Mouse (Mus musculus) cerebellum, postnatal 4 days (tissue): ENCODE results near the gene Thsd4.
"Not testable (repeated sequence)": the region's sequence is repeated elsewhere in the genome, so short reads cannot be mapped to it uniquely, and the experiment has no call there.

Experiments
- DNase-seq, 2 experiments: peaks; one replicate each; pipeline ENCODE4 v3.0.0; 2022; ENCODE audit warnings: low spot score in 2 of 2, mixed read lengths in 1 of 2

Thsd4 gene

GRCm38 (mm10) chr9:59945241-59945640, 576.6 kb downstream of the Thsd4 start:
- DNase-seq, result peak in 1 of 2 experiments; percentile 13

GRCm38 (mm10) chr9:59943826-59944225, 578.0 kb downstream of the Thsd4 start:
- DNase-seq, result no peak

GRCm38 (mm10) chr9:59942501-59943085, 579.3 kb downstream of the Thsd4 start:
- DNase-seq, result no peak

DNA sequence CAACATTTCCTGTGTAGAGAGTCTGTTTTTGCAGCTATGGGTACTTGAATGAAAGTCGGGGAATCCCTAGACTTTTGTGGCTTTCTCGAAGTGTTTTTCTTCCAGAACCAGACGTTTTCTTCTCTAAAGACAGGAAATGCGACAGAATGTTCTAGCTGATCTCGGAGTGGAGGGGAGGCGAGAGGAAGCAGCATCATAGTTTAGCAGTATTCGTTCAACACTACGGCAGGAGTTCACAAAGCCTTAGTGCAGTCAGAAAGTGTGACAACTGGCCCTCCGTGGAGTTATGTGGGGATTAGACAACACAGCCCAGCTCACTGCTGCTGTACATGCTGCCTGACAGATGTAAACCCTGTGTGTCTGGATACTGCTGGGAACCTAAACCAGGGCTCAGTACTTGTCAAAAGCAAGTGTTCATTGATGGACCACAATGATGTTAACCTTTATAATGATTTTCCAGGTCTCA, 579.9 kb downstream of the Thsd4 start:
- no peak for DNase-seq

DNA sequence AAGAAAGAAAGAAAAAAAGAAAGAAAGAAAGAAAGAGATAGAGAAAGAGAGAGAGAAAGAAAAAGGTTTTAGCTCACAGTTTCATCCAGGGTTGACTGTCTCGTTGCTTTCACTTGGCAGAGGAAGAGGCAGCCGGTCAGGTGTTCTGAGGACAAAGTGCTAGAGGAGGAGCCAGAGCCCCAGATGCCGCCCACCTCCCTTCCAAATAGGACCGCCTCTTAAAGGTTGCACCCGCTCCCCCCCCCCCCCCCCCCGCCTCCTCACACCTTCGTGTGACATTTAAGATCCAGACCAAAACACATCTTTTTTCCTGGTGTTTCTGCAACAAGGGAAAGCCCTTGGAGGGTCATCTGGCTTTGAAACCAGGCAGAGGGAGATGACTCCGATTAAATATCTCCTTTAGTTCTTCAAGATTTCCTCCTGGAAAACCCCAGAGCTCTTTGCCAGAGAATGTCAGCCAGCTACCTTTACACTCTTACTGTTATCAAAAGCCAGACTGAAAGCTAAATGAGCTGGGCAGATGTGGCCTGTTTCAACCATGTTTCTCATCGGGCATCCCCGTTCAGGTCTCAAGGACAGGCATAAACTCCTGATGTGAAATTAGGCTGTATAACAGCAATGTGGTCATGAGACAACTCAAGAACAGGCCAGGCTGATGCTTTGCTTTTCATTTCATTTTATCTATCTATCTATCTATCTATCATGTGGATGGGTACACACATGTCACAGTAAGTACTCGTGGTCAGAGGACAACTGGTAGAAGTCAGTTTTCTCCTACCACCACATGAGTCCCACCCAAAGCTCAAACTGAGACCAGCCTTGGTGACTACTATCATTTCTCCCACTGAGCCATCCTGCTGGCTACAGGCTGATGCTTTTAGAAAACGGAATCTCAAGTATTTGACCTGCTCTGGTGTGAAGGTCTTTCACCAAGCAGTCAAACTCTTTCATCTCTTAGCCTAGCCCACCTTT, 580.6 kb downstream of the Thsd4 start:
- DNase-seq, result no peak

DNA sequence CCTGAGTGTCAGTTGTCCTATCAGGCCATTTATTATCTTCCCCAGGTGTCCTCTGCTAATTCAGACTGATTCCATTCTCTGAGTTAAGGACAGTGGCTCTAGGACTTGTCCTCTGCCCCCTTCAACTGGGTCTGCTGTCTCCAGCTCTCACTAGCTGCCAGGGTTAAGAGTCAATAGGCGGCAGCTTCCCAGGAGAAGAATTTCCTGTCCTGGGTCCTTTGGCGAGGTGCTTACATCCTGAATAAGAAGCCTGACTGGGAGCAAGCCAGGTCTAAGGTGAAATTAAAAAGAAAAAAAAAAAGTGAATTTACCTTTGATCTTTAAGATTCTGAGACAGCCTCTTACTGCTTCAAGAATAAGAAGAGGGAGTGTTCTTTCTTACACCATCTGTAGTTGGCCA, 582.2 kb downstream of the Thsd4 start:
- DNase-seq, result no peak

DNA sequence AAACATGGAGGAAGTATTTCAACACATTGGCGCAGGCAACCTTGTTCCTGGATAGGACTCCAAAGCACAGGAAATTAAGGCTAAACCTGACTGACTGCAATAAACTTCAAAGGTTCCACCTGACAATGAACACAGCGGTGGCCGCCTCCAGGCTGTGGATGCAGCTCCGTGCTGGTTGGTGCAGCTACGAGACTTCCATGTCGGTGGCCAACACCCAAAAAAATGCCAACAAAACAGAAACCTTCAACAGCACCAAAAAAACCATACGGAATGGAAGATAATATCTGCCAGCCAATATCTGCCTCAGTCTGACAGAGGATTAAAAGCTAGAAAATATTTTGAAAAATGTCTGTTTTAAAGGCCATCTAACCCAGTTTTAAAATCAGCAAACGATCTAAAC, 583.3 kb downstream of the Thsd4 start:
- no peak for DNase-seq

- DNase-seq, result not testable (repeated sequence)
These were observed 586.0 kb downstream of the Thsd4 start for GRCm38 (mm10) chr9:59935866-59936265.

- DNase-seq, result no peak
These were observed 591.6 kb downstream of the Thsd4 start for GRCm38 (mm10) chr9:59930248-59930647.
